Mouse (Mus musculus) liver, postnatal 0 days (tissue): ENCODE data around the gene Vps4a. TPM values are rescaled to one million over a fixed set of nuclear protein-coding genes. Genes with fewer than 3 reads are reported as not detected.

ENCODE experiments used
- ATAC-seq: fragments of 200-750 bp; cut with Nextera tagmentation; 2 replicates; pipeline ENCODE4 v1.8.0; 2017; ENCODE audit warnings: mild to moderate bottlenecking, moderate library complexity
- DNase-seq: peaks from one replicate; pipeline ENCODE4 v3.0.0-alpha.2; 2016
- H3K27ac ChIP-seq: fragments of 300-500 bp; sonication (generic); 2 replicates; pipeline ENCODE4 v1.5.1; 2014; ENCODE audit warnings: antibody characterized with exemption, moderate library complexity, mild to moderate bottlenecking, low read depth
- H3K27me3 ChIP-seq: fragments of 300-500 bp; sonication (generic); 2 replicates; pipeline ENCODE4 v1.6.1; 2014; ENCODE audit warnings: low read length, control low read depth, mixed read lengths; ENCODE audit not compliant: insufficient read depth
- H3K36me3 ChIP-seq: fragments of 300-500 bp; sonication (generic); replicated peaks from 2 replicates; pipeline ENCODE4 v1.6.1; 2014; ENCODE audit warnings: mild to moderate bottlenecking, control low read depth, low read length, moderate library complexity, mixed read lengths; ENCODE audit not compliant: insufficient read depth
- H3K4me1 ChIP-seq: fragments of 300-500 bp; sonication (generic); 2 replicates; pipeline ENCODE4 v1.6.1; 2014; ENCODE audit warnings: antibody characterized with exemption, mild to moderate bottlenecking, control low read depth; ENCODE audit not compliant: insufficient read depth
- H3K4me2 ChIP-seq: fragments of 300-500 bp; sonication (generic); 2 replicates; pipeline ENCODE4 v1.6.1; 2014; ENCODE audit warnings: low read depth, mild to moderate bottlenecking, low read length, moderate library complexity, mixed read lengths
- H3K4me3 ChIP-seq: fragments of 300-500 bp; sonication (generic); 2 replicates; pipeline ENCODE4 v1.5.1; 2014; ENCODE audit warnings: low read depth, low read length
- H3K9ac ChIP-seq: fragments of 300-500 bp; sonication (generic); replicated peaks from 2 replicates; pipeline ENCODE4 v1.6.1; 2014; ENCODE audit warnings: mild to moderate bottlenecking, moderate library complexity
- H3K9me3 ChIP-seq: fragments of 300-500 bp; sonication (generic); 2 replicates; pipeline ENCODE4 v1.6.1; 2016; ENCODE audit warnings: mild to moderate bottlenecking, control low read depth, low read length, mixed read lengths
- CTCF ChIP-seq: sonication (generic); IDR thresholded peaks from 2 replicates; pipeline ENCODE4 v1.5.1; 2016; ENCODE audit warnings: antibody characterized with exemption, low read depth
- EP300 ChIP-seq: IDR thresholded peaks from 2 replicates; pipeline ENCODE4 v1.6.1; 2016; ENCODE audit warnings: antibody characterized with exemption, low read depth, mild to moderate bottlenecking
- WGBS: fragments of 180-500 bp; shearing (Covaris S2); extraction: QIAGEN DNeasy Blood & Tissue Kit; methylation state at CpG from one replicate; pipeline ENCODE4 v1.1.7; 2014; ENCODE audit not compliant: insufficient replicate concordance; 5-methylcytosine and 5-hydroxymethylcytosine counted together
- polyA plus RNA-seq: library from polyadenylated mRNA; unstranded; fragments of >200 nt; fragmentation: Nextera tagmentation; extraction: Ambion mirVana; gene quantifications from 2 replicates; pipeline ENCODE4 v1.2.1, GENCODE M21; 2015

Vps4a gene
- polyA plus RNA-seq, 1 experiment from 2014 or later, result 18.3 TPM

- ATAC-seq (no peak), DNase-seq (no peak)
- no peak overlapping the region for H3K4me2 ChIP-seq
- H3K4me1 ChIP-seq, result no peaks in the 10 kb centered on the region
- WGBS, result 77% methylated on average over 4 of the region's 4 CpGs
- H3K27ac ChIP-seq, result no peak overlapping the region
- TF ChIP-seq EP300, result no peak
- no peak for TF ChIP-seq CTCF
- H3K4me3 ChIP-seq, result no peak overlapping the region
- no peaks in the 10 kb centered on the region for H3K27me3 ChIP-seq
- no peak overlapping the region for H3K9ac ChIP-seq
- no peaks in the 10 kb centered on the region for H3K9me3 ChIP-seq
- H3K36me3 ChIP-seq, result 0 out of 2 replicates have a peak, but pooled peaks cover 3% of the 10 kb centered on the region
Observed at GRCm38 (mm10) chr8:106997416-106997815, 33.6 kb upstream of the Vps4a start.

DNA sequence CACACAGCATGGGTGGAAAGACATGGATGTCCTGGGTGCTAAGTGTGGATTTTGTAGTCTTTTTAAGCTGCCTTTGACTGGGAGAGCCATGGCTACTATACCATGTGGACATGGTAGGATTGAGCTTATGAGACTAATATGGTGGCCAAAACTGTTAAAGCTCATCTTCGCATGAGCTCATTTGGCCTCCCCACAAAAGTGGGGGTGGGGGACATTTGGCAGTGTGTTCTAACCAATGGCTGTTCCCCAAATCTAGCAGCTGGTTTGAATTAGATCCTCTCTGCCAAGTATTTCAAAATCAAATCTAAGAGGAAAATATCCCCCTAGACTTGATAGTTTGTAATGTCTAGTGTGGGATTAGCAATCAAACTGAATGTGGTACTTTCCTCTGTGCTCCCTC, 32.0 kb upstream of the Vps4a start:
- Histone ChIP-seq H3K27ac (no peak overlapping the region), H3K9ac (no peak overlapping the region), H3K4me1 (no peaks in the 10 kb centered on the region), H3K36me3 (0 out of 2 replicates have a peak, but pooled peaks cover 3% of the 10 kb centered on the region), H3K4me3 (no peak overlapping the region), H3K27me3 (no peaks in the 10 kb centered on the region), H3K4me2 (no peak overlapping the region), H3K9me3 (no peaks in the 10 kb centered on the region)
- WGBS, result 84% methylated on average over 1 of the region's 1 CpGs
- DNase-seq, result no peak
- no peak for TF ChIP-seq EP300
- TF ChIP-seq CTCF, result no peak
- no peak for ATAC-seq

- 21% methylated on average over 5 of the region's 5 CpGs for WGBS
- ATAC-seq, result peak; percentile 94
- peak; percentile 89 for DNase-seq
- Histone ChIP-seq H3K27ac (no peak overlapping the region), H3K9ac (no peak overlapping the region), H3K36me3 (0 out of 2 replicates have a peak, but pooled peaks cover 2% of the 10 kb centered on the region), H3K4me2 (no peak overlapping the region), H3K27me3 (no peaks in the 10 kb centered on the region), H3K4me3 (no peak overlapping the region), H3K9me3 (no peaks in the 10 kb centered on the region), H3K4me1 (no peaks in the 10 kb centered on the region)
- TF ChIP-seq EP300, result no peak
- TF ChIP-seq CTCF, result peak; percentile 99
Observed at GRCm38 (mm10) chr8:107002532-107002931, 28.5 kb upstream of the Vps4a start.

DNA sequence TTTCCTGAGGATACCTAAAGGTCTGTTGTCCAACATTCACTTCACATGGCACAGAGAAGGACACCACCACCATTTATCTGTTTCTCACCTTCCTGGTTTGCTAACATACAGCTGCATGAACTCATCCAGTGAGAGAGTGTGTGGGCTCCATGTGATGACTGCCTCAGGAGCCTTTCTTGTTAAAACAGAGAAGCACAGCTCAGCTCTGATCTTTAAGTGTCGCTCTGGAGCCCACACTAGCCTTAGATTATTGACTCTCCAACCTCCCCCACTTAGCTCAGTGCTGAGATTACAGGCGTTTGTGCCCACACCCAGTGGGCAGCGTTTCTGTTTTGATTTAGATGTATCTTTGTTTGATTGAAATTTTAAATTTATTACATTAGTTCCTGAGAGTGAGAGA, 23.2 kb upstream of the Vps4a start:
- Histone ChIP-seq H3K36me3 (no peaks in the 10 kb centered on the region; the same call in 1 of the 2 replicates), H3K4me2 (no peak overlapping the region), H3K9ac (no peak overlapping the region), H3K4me1 (no peaks in the 10 kb centered on the region), H3K4me3 (no peak overlapping the region), H3K27me3 (no peaks in the 10 kb centered on the region), H3K9me3 (no peaks in the 10 kb centered on the region), H3K27ac (no peak overlapping the region)
- no peak for ATAC-seq
- TF ChIP-seq EP300, result no peak
- no peak for TF ChIP-seq CTCF
- no peak for DNase-seq
- 82% methylated on average over 3 of the region's 3 CpGs for WGBS

DNA sequence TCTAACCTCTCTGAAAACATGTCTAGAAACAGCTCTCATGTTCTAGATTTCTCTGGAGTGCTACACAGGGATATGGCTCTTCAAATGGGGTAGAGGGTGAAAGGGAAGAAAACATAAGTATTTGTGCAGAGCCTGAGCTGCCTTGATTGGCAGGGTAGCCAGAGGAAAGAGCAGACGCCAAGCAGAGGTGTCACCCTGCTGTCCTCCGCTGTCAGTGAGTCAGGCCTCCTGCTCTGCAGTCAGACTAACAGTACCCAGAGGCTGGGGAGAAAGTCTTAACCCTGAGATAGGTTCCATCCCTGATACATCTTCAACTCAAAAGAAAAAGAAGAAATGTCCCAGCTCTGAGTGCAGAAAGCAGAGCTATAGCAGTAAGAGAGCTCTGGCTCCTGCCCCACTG, 18.4 kb upstream of the Vps4a start:
- Histone ChIP-seq H3K27ac (no peak overlapping the region), H3K36me3 (no peaks in the 10 kb centered on the region; the same call in 1 of the 2 replicates), H3K4me3 (no peak overlapping the region), H3K9me3 (no peaks in the 10 kb centered on the region), H3K9ac (no peak overlapping the region), H3K4me2 (no peak overlapping the region), H3K27me3 (no peaks in the 10 kb centered on the region), H3K4me1 (no peaks in the 10 kb centered on the region)
- WGBS, result 76% methylated on average over 2 of the region's 2 CpGs
- ATAC-seq (no peak), DNase-seq (no peak)
- TF ChIP-seq CTCF, result no peak
- TF ChIP-seq EP300, result no peak

DNA sequence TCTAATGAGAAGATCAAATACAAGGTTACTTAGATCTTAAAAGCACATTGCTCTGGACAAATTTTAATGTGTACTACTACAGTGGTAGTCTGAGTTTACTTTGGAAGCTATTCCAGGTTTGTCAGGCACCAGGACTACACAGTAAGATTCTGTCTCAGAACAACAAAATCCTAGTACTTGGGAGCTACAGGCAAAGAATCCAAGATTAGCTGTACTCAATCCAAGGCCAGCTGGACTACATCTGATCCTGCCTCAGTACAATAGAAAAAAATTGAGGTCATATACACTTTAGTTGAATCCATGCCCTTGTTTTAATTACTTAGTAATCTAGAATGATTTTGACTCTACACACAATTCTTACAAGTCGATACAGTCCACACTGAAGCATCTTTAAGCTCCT, 16.1 kb upstream of the Vps4a start:
- Histone ChIP-seq H3K4me3 (no peak overlapping the region), H3K27me3 (no peaks in the 10 kb centered on the region), H3K36me3 (no peaks in the 10 kb centered on the region; the same call in 1 of the 2 replicates), H3K4me1 (no peaks in the 10 kb centered on the region), H3K4me2 (no peak overlapping the region), H3K27ac (no peak overlapping the region), H3K9ac (no peak overlapping the region), H3K9me3 (no peaks in the 10 kb centered on the region)
- DNase-seq, result no peak
- TF ChIP-seq EP300 (no peak), CTCF (no peak)
- WGBS, result 79% methylated on average over 1 of the region's 1 CpGs
- ATAC-seq, result no peak

DNA sequence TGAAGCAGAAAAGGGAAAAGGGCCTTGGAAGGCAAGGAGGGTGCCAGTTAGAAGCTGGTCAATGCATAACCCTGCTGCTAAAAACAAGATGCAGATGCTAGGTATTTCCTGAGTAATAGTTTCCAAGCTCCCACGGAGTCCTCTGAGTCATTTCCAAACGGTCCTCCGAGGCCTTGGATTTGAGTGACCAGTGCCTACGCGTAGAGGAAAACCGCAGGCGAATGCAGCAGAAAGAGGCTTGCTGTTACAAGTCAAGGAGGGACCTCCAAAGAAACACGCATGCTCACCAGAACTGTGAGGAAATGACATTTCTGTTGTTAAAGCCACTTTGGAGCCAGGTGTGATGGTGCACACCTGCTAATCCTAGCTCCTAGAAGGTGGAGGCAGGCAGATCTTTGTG, 7.5 kb upstream of the Vps4a start:
- H3K4me2 ChIP-seq, result no peak overlapping the region
- no peak for DNase-seq
- TF ChIP-seq CTCF (no peak), EP300 (no peak)
- H3K9me3 ChIP-seq, result no peaks in the 10 kb centered on the region
- ATAC-seq, result no peak
- no peaks in the 10 kb centered on the region for H3K27me3 ChIP-seq
- WGBS, result 85% methylated on average over 8 of the region's 8 CpGs
- no peak overlapping the region for H3K27ac ChIP-seq
- H3K4me3 ChIP-seq, result no peak overlapping the region
- H3K36me3 ChIP-seq, result no peaks in the 10 kb centered on the region
- H3K4me1 ChIP-seq, result no peaks in the 10 kb centered on the region
- no peak overlapping the region for H3K9ac ChIP-seq
